Mouse (Mus musculus): ENCODE measurements at regions not wholly inside any gene's neighbourhood (a gene's known extent, or its start where the extent isn't known, plus 50 kb on each side); places are given as distances from the start of the nearest gene placed in this dataset.
A peak's percentile ranks its signal among the peaks of the same experiment; 100 is the strongest.

DNA sequence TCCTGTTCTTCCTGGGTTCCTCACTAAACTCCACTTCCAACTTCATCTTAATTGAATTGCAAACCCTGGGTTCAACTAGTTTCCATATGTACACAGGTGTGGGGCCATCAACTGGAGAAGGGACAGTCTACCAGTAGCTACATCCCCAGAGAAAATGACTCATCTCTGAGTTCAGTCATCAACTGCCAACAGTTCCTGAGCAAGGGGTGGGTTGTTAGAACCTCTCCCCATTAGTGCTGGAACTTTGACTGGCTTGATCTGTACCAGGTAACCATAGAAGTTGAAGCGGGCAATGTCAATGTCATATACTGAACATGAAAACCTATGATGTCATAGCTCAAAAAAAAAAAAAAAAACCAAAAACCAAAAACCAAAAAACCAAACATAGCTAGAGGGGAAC, 69.8 kb downstream of the Gm21750 start:
- no peak for DNase-seq

DNA sequence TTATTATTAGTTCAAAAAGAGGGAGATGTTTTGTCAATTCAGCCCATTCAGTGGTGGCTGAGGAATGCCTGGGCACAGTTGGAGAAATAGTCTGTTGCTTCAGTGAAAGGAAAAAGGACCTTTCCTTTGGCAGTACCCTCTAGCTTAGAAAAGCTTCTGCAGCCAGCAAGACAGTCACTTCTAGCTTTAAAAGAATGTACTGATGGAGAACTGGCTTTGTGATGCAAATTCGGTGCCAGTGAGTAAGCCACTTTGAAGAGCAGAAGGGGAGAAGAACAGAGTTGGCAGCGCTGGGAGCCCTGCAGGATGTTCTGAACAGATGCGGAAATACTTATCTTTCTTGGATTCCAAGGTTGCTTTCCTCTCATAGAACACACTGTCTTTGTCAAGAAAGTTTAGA, 71.1 kb downstream of the Gm21750 start:
- no peak for DNase-seq

DNA sequence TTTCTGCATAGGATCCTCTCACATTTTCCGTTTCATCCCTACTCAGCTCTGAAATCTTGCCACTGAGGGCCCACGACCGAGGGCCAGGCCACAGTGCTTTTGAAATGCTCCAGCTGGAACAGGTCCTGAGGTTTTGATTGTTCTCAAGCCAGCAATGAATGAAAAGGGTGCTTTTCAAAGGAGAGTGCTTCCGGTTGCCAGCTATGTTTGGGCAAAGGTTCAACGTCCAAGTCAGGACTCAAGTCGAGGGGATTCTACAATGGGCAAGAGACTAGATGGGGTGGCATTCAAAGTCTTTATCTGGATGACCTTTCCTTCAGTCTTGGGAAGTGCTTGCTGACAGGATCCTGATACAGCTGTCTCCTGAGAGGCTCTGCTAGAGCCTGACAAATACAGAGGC, 89.8 kb downstream of the Gm21750 start:
- no peak for DNase-seq

GRCm38 (mm10) chr14:73759986-73760385, 99.0 kb downstream of the Gm21750 start:
- DNase-seq, result no peak

DNA sequence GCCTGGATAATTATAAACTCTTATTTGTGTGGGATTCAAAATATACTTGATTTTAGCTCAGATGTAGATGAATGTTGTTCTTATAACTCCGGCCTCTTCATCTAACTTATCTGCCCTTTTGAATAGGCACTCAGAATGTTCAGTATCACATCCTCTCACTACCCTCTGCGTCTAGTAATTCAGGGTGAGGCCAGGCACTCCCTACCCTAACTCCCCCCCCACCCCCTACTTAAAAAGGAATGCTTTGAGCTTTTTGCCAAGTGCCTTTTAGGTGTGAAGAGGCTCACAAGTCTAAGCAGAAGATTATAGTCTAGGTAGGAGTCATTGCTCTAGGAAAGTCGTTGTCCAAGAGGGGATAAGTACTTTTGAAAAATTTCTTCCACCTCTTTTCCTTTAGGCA, 111.9 kb downstream of the Gm21750 start:
- no peak for DNase-seq

- no peak for DNase-seq
Measured at GRCm38 (mm10) chr14:73773810-73774209, 112.8 kb downstream of the Gm21750 start.

GRCm38 (mm10) chr14:73776066-73776465, 115.0 kb downstream of the Gm21750 start:
- peak; percentile 22 for DNase-seq

- no peak for DNase-seq
Measured at GRCm38 (mm10) chr14:73807169-73807568, 146.1 kb downstream of the Gm21750 start.

GRCm38 (mm10) chr14:73838890-73839289, 177.9 kb downstream of the Gm21750 start:
- no peak for DNase-seq

DNA sequence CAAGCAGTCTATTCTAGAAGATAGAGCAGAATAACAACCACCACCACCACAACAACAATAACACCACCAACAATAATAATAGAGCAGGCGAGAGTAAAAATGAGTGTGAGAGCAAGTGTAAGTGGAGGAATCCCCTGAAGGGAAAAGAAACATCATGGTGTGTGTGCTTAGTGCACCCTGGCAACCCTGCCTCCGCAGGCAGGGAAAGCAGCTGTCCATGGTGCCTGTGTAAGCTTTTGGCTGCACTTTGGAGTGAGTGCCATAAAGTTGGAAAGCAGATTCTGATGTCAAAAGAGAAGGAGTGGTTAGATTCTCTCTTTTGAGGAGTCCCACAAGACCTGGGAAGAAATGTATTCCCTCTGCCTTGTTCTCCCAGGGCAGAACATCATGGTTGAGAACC, 200.8 kb downstream of the Gm21750 start:
- no peak for DNase-seq

DNA sequence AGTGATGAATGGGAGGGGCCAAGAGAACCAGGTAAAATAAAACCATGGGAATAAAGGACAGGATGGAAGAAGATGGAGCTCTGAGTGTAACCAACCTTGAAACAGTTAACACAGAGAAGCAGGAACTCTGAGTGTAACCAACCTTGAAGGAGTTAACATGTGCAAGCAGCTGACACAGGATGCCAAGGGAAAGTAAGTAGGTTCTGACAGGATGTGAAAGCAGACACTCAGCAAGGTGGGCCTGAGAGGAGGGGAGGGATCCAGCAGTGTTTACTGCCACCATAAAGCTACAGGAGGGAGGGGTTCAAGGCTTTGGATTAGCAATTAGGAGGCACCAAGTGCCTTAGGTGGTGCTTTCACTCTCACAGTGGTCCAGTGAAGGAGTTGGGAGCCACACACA, 213.3 kb downstream of the Gm21750 start:
- no peak for DNase-seq

GRCm38 (mm10) chr14:73875916-73876315, 214.9 kb downstream of the Gm21750 start:
- DNase-seq, result no peak

GRCm38 (mm10) chr14:73878267-73878666, 217.2 kb downstream of the Gm21750 start:
- DNase-seq, result no peak

GRCm38 (mm10) chr14:73878866-73879419, 217.9 kb downstream of the Gm21750 start:
- no peak for DNase-seq

GRCm38 (mm10) chr14:73891451-73891850, 230.4 kb downstream of the Gm21750 start:
- DNase-seq, result no peak

GRCm38 (mm10) chr14:73894844-73895243, 233.8 kb downstream of the Gm21750 start:
- DNase-seq, result no peak

GRCm38 (mm10) chr14:73895266-73895665, 234.2 kb downstream of the Gm21750 start:
- no peak for DNase-seq

GRCm38 (mm10) chr14:73899078-73899477, 238.1 kb downstream of the Gm21750 start:
- no peak for DNase-seq

- DNase-seq, result no peak
Measured at GRCm38 (mm10) chr14:73902085-73902713, 241.2 kb downstream of the Gm21750 start.

- no peak for DNase-seq
Measured at GRCm38 (mm10) chr14:73913756-73914448, 252.9 kb downstream of the Gm21750 start.

GRCm38 (mm10) chr14:73915990-73916389, 255.0 kb downstream of the Gm21750 start:
- no peak for DNase-seq

DNA sequence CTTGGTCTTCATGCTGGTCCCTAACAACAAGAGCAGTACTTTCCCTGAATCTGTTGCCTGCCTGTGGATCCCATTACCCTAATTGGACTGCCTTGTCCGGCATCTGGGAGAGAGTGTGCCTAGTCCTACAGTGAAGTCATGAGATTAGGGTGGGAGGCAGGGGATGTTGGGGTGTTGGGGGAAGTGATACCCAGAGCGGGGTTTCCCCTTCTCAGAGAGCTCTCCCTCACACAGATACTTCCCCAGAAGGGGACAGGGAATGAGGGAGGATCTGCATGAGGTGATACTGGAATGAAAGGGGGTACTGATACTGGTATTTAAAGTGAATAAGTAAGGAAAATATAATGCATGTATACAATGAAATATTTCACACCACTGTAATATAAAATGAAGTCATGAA, 270.1 kb downstream of the Gm21750 start:
- no peak for DNase-seq

GRCm38 (mm10) chr14:73947316-73947715, 286.3 kb downstream of the Gm21750 start:
- no peak for DNase-seq

DNA sequence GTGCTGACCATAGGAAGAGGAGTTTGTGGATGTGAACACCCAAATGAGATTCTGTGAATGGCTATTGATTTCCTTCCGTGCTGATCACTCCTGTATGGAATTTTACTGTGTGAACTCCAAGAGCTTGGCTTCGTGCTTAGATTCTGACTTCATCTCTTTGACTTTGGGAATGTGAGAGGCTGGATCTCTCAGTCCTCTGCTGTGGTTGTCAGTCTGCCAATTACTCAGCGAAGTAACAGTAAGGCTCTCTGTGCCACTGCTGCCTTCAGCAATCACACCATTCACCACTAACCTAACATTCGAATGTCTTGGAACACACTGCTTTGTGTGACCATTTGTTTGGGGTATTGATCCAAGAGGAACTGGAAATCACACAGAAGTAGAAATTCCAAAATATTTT, 291.5 kb downstream of the Gm21750 start:
- no peak for DNase-seq

DNA sequence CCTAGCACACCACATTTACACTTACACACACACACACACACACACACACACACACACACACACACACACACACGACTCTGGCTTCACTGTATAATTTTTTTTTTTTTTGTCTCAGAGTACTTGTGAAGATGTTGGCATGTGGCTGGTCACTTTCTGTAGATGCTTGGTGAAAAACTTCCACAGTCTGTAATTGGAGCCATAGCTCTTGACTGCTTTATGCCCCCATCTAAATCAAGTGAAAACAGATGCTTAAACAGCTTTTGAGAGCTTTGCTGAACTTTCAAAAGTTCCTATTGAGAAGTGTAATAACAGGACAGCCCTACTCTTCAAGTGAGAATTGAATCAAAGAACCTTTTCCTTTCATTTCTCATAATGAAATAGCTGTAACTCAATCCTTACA, 317.7 kb downstream of the Gm21750 start:
- no peak for DNase-seq

All from thymus, postnatal 25 days (tissue).